Mouse (Mus musculus) G1E (cell line): Measurements from ENCODE around the gene Il2ra.
"Not testable (repeated sequence)": the region's sequence is repeated elsewhere in the genome, so short reads cannot be mapped to it uniquely, and the experiment has no call there.

Source experiments
- CTCF ChIP-seq: IDR thresholded peaks from 2 replicates; pipeline ENCODE4 v1.5.1; 2012; ENCODE audit warnings: low read depth, low read length, inconsistent platforms, mixed read lengths
- GATA1 ChIP-seq: IDR thresholded peaks from 2 replicates; pipeline ENCODE4 v1.6.1; 2012; ENCODE audit warnings: borderline replicate concordance, low read length, inconsistent platforms, mixed read lengths
- GATA2 ChIP-seq: IDR thresholded peaks from 2 replicates; pipeline ENCODE4 v1.6.1; 2012; ENCODE audit warnings: low read depth, low read length, inconsistent platforms, borderline replicate concordance
- POLR2AphosphoS5 ChIP-seq: IDR thresholded peaks from 2 replicates; pipeline ENCODE4 v1.6.1; 2012; ENCODE audit warnings: low read depth, low read length, inconsistent platforms; ENCODE audit not compliant: insufficient replicate concordance
- TAL1 ChIP-seq: conservative IDR thresholded peaks from 2 replicates; pipeline ENCODE4 v1.6.1; 2012; ENCODE audit warnings: low read depth, low read length, inconsistent platforms, mixed read lengths

DNA sequence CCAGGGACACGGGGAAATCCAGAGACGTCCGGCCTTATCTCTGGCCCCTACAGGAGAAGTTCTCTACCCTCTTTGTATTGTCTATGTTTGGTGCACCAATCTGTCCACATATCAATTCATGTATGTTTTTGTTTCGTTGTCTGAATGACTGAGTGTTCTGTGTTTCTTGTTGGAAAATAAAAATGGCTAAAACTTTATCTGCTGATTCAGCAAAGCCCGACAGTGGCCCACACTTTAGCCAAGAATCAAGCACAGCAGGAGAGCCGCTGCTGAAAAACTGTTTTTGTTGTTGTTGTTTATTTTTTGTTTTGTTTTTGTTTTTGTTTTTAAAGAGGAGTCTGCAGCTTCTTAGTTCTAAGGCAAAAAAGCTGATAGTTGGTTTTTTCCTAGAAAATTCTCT lies 29.7 kb upstream of the Il2ra start:
- not testable (repeated sequence) for TF ChIP-seq CTCF, TAL1, GATA1, POLR2AphosphoS5, GATA2
